Mouse (Mus musculus): ENCODE measurements around the gene Mfsd4a. TPM values are rescaled to one million over a fixed set of nuclear protein-coding genes. Genes with fewer than 3 reads are reported as not detected.
A peak's percentile ranks its signal among the peaks of the same experiment; 100 is the strongest.

Gene Mfsd4a
- polyA plus RNA-seq, 1 experiment from 2014 or later: 16.5 TPM

GRCm38 (mm10) chr1:132061750-132062541, 5.9 kb downstream of the Mfsd4a start:
- WGBS: 38% methylated on average over 6 of the region's 6 CpGs
- no peak for ATAC-seq (ENCODE audit: insufficient number of reproducible peaks, insufficient read depth, low FRiP score, low read depth)
- H3K4me2 ChIP-seq (replicated peaks; ENCODE audit: low read depth, low read length): no peak overlapping the region
- no peaks in the 10 kb centered on the region; the same call in 1 of the 2 replicates for H3K4me1 ChIP-seq (ENCODE audit: control insufficient read depth, insufficient read depth, low read length)
- no peaks in the 10 kb centered on the region for H3K9me3 ChIP-seq (ENCODE audit: control insufficient read depth, low read depth, low read length)
- no peaks in the 10 kb centered on the region for H3K36me3 ChIP-seq (ENCODE audit: control insufficient read depth, insufficient read depth, low read length)
- H3K27ac ChIP-seq (ENCODE audit: low read length): no peak overlapping the region
- H3K9ac ChIP-seq (replicated peaks; ENCODE audit: low read depth, low read length): no peak overlapping the region
- H3K27me3 ChIP-seq (ENCODE audit: control insufficient read depth, insufficient read depth, low read length): 0 out of 2 replicates have a peak, but pooled peaks cover 3% of the 10 kb centered on the region
- H3K4me3 ChIP-seq (ENCODE audit: low read depth, low read length): no peak overlapping the region

- Histone ChIP-seq H3K9me3 (ENCODE audit: control insufficient read depth, low read depth, low read length) (no peaks in the 10 kb centered on the region), H3K4me3 (ENCODE audit: low read depth, low read length) (no peak overlapping the region)
- WGBS: 58% methylated on average over 7 of the region's 7 CpGs
These were observed 7.7 kb downstream of the Mfsd4a start for GRCm38 (mm10) chr1:132060036-132060769.

GRCm38 (mm10) chr1:132058558-132058957, 9.3 kb downstream of the Mfsd4a start:
- Histone ChIP-seq H3K9me3 (ENCODE audit: control insufficient read depth, low read depth, low read length) (no peaks in the 10 kb centered on the region), H3K4me2 (replicated peaks; ENCODE audit: low read depth, low read length) (no peak overlapping the region), H3K4me3 (ENCODE audit: low read depth, low read length) (no peak overlapping the region), H3K36me3 (ENCODE audit: control insufficient read depth, insufficient read depth, low read length) (no peaks in the 10 kb centered on the region), H3K27me3 (ENCODE audit: control insufficient read depth, insufficient read depth, low read length) (no peaks in the 10 kb centered on the region), H3K9ac (replicated peaks; ENCODE audit: low read depth, low read length) (no peak overlapping the region), H3K27ac (ENCODE audit: low read length) (no peak overlapping the region), H3K4me1 (ENCODE audit: control insufficient read depth, insufficient read depth, low read length) (no peaks in the 10 kb centered on the region)
- no peak for ATAC-seq (ENCODE audit: insufficient number of reproducible peaks, insufficient read depth, low FRiP score, low read depth)
- 85% methylated on average over 5 of the region's 5 CpGs for WGBS

More at GRCm38 (mm10) chr1:132060036-132060769, 7.7 kb downstream of the Mfsd4a start:
- no peaks in the 10 kb centered on the region for H3K27me3 ChIP-seq (ENCODE audit: control insufficient read depth, insufficient read depth, low read length)
- H3K9ac ChIP-seq (replicated peaks; ENCODE audit: low read depth, low read length): no peak overlapping the region
- H3K36me3 ChIP-seq (ENCODE audit: control insufficient read depth, insufficient read depth, low read length): no peaks in the 10 kb centered on the region
- no peak overlapping the region for H3K4me2 ChIP-seq (replicated peaks; ENCODE audit: low read depth, low read length)
- ATAC-seq (ENCODE audit: insufficient number of reproducible peaks, insufficient read depth, low FRiP score, low read depth): no peak
- H3K4me1 ChIP-seq (ENCODE audit: control insufficient read depth, insufficient read depth, low read length): no peaks in the 10 kb centered on the region
- no peak overlapping the region for H3K27ac ChIP-seq (ENCODE audit: low read length)

GRCm38 (mm10) chr1:132055054-132055664, 12.7 kb downstream of the Mfsd4a start:
- ATAC-seq (ENCODE audit: insufficient number of reproducible peaks, insufficient read depth, low FRiP score, low read depth): no peak
- Histone ChIP-seq H3K36me3 (ENCODE audit: control insufficient read depth, insufficient read depth, low read length) (no peaks in the 10 kb centered on the region), H3K27me3 (ENCODE audit: control insufficient read depth, insufficient read depth, low read length) (no peaks in the 10 kb centered on the region), H3K9ac (replicated peaks; ENCODE audit: low read depth, low read length) (no peak overlapping the region), H3K27ac (ENCODE audit: low read length) (no peak overlapping the region), H3K4me2 (replicated peaks; ENCODE audit: low read depth, low read length) (no peak overlapping the region), H3K4me1 (ENCODE audit: control insufficient read depth, insufficient read depth, low read length) (no peaks in the 10 kb centered on the region), H3K4me3 (ENCODE audit: low read depth, low read length) (no peak overlapping the region), H3K9me3 (ENCODE audit: control insufficient read depth, low read depth, low read length) (no peaks in the 10 kb centered on the region)
- WGBS: 70% methylated on average over 7 of the region's 7 CpGs

GRCm38 (mm10) chr1:132054387-132054786, 13.5 kb downstream of the Mfsd4a start:
- no peak for ATAC-seq (ENCODE audit: insufficient number of reproducible peaks, insufficient read depth, low FRiP score, low read depth)
- Histone ChIP-seq H3K4me3 (ENCODE audit: low read depth, low read length) (no peak overlapping the region), H3K9me3 (ENCODE audit: control insufficient read depth, low read depth, low read length) (no peaks in the 10 kb centered on the region), H3K36me3 (ENCODE audit: control insufficient read depth, insufficient read depth, low read length) (no peaks in the 10 kb centered on the region), H3K27me3 (ENCODE audit: control insufficient read depth, insufficient read depth, low read length) (no peaks in the 10 kb centered on the region), H3K4me2 (replicated peaks; ENCODE audit: low read depth, low read length) (no peak overlapping the region), H3K9ac (replicated peaks; ENCODE audit: low read depth, low read length) (no peak overlapping the region), H3K4me1 (ENCODE audit: control insufficient read depth, insufficient read depth, low read length) (no peaks in the 10 kb centered on the region), H3K27ac (ENCODE audit: low read length) (no peak overlapping the region)
- 77% methylated on average over 3 of the region's 3 CpGs for WGBS

GRCm38 (mm10) chr1:132051746-132052145, 16.1 kb downstream of the Mfsd4a start:
- Histone ChIP-seq H3K4me2 (replicated peaks; ENCODE audit: low read depth, low read length) (no peak overlapping the region), H3K9me3 (ENCODE audit: control insufficient read depth, low read depth, low read length) (no peaks in the 10 kb centered on the region), H3K27ac (ENCODE audit: low read length) (no peak overlapping the region), H3K9ac (replicated peaks; ENCODE audit: low read depth, low read length) (no peak overlapping the region), H3K36me3 (ENCODE audit: control insufficient read depth, insufficient read depth, low read length) (no peaks in the 10 kb centered on the region), H3K4me1 (ENCODE audit: control insufficient read depth, insufficient read depth, low read length) (no peaks in the 10 kb centered on the region), H3K27me3 (ENCODE audit: control insufficient read depth, insufficient read depth, low read length) (no peaks in the 10 kb centered on the region), H3K4me3 (ENCODE audit: low read depth, low read length) (no peak overlapping the region)
- WGBS: 67% methylated on average over 3 of the region's 3 CpGs
- ATAC-seq (ENCODE audit: insufficient number of reproducible peaks, insufficient read depth, low FRiP score, low read depth): no peak

GRCm38 (mm10) chr1:132046143-132046735, 21.6 kb downstream of the Mfsd4a start:
- WGBS: 21% methylated on average over 15 of the region's 15 CpGs
- no peaks in the 10 kb centered on the region for H3K36me3 ChIP-seq (ENCODE audit: control insufficient read depth, insufficient read depth, low read length)
- no peak overlapping the region for H3K4me2 ChIP-seq (replicated peaks; ENCODE audit: low read depth, low read length)
- H3K9ac ChIP-seq (replicated peaks; ENCODE audit: low read depth, low read length): no peak overlapping the region
- peak; percentile 57; the same call in 1 of the 2 replicates for ATAC-seq (ENCODE audit: insufficient number of reproducible peaks, insufficient read depth, low FRiP score, low read depth)
- no peak overlapping the region for H3K27ac ChIP-seq (ENCODE audit: low read length)
- no peaks in the 10 kb centered on the region for H3K9me3 ChIP-seq (ENCODE audit: control insufficient read depth, low read depth, low read length)
- no peak overlapping the region for H3K4me3 ChIP-seq (ENCODE audit: low read depth, low read length)
- no peaks in the 10 kb centered on the region for H3K27me3 ChIP-seq (ENCODE audit: control insufficient read depth, insufficient read depth, low read length)
- H3K4me1 ChIP-seq (ENCODE audit: control insufficient read depth, insufficient read depth, low read length): no peaks in the 10 kb centered on the region

GRCm38 (mm10) chr1:132043759-132044158, 24.1 kb downstream of the Mfsd4a start:
- Histone ChIP-seq H3K9me3 (ENCODE audit: control insufficient read depth, low read depth, low read length) (no peaks in the 10 kb centered on the region), H3K27me3 (ENCODE audit: control insufficient read depth, insufficient read depth, low read length) (no peaks in the 10 kb centered on the region), H3K36me3 (ENCODE audit: control insufficient read depth, insufficient read depth, low read length) (no peaks in the 10 kb centered on the region), H3K27ac (ENCODE audit: low read length) (no peak overlapping the region), H3K4me3 (ENCODE audit: low read depth, low read length) (no peak overlapping the region), H3K4me2 (replicated peaks; ENCODE audit: low read depth, low read length) (no peak overlapping the region), H3K9ac (replicated peaks; ENCODE audit: low read depth, low read length) (no peak overlapping the region), H3K4me1 (ENCODE audit: control insufficient read depth, insufficient read depth, low read length) (no peaks in the 10 kb centered on the region)
- no peak for ATAC-seq (ENCODE audit: insufficient number of reproducible peaks, insufficient read depth, low FRiP score, low read depth)
- WGBS: 69% methylated on average over 4 of the region's 4 CpGs

All from stomach, embryonic 14.5 days (tissue).